Mouse (Mus musculus) heart, embryonic 12.5 days (tissue): ENCODE data around the gene Pirb. TPM values are rescaled to one million over a fixed set of nuclear protein-coding genes. Genes with fewer than 3 reads are reported as not detected.
"Not testable (repeated sequence)": the region's sequence is repeated elsewhere in the genome, so short reads cannot be mapped to it uniquely, and the experiment has no call there.

Experiments
- ATAC-seq: fragments of 200-750 bp; cut with Nextera tagmentation; 2 replicates; pipeline ENCODE4 v1.8.0; 2017; ENCODE audit warnings: moderate TSS enrichment, moderate library complexity; ENCODE audit not compliant: insufficient number of reproducible peaks, low FRiP score
- H3K27ac ChIP-seq: fragments of 300-500 bp; sonication (generic); 2 replicates; pipeline ENCODE4 v1.5.1; 2016; ENCODE audit warnings: mild to moderate bottlenecking, moderate library complexity; ENCODE audit not compliant: poor library complexity, severe bottlenecking
- H3K27me3 ChIP-seq: fragments of 300-500 bp; sonication (generic); replicated peaks from 2 replicates; pipeline ENCODE4 v1.6.1; 2016; ENCODE audit warnings: mild to moderate bottlenecking, moderate library complexity
- H3K36me3 ChIP-seq: fragments of 300-500 bp; sonication (generic); 2 replicates; pipeline ENCODE4 v1.6.1; 2016; ENCODE audit warnings: mild to moderate bottlenecking, moderate library complexity
- H3K4me1 ChIP-seq: fragments of 300-500 bp; sonication (generic); replicated peaks from 2 replicates; pipeline ENCODE4 v1.6.1; 2016; ENCODE audit warnings: mild to moderate bottlenecking
- H3K4me2 ChIP-seq: fragments of 300-500 bp; sonication (generic); 2 replicates; pipeline ENCODE4 v1.6.1; 2016; ENCODE audit warnings: mild to moderate bottlenecking, moderate library complexity
- H3K4me3 ChIP-seq: fragments of 300-500 bp; sonication (generic); 2 replicates; pipeline ENCODE4 v1.5.1; 2016; ENCODE audit warnings: mild to moderate bottlenecking
- H3K9ac ChIP-seq: fragments of 300-500 bp; sonication (generic); 2 replicates; pipeline ENCODE4 v1.6.1; 2016; ENCODE audit warnings: mild to moderate bottlenecking, moderate library complexity
- H3K9me3 ChIP-seq: fragments of 300-500 bp; sonication (generic); replicated peaks from 2 replicates; pipeline ENCODE4 v1.6.1; 2016; ENCODE audit warnings: mild to moderate bottlenecking, moderate library complexity
- WGBS: fragments of 180-500 bp; shearing (Covaris S2); methylation state at CpG from one replicate; pipeline ENCODE4 v1.1.7; 2016; 5-methylcytosine and 5-hydroxymethylcytosine counted together
- polyA plus RNA-seq: library from polyadenylated mRNA; unstranded; fragments of >200 nt; fragmentation: Nextera tagmentation; extraction: Ambion mirVana; gene quantifications from 2 replicates; pipeline ENCODE4 v1.2.1, GENCODE M21; 2016

The Pirb gene
- 0.04 and 0.12 TPM in 2 replicates for polyA plus RNA-seq

DNA sequence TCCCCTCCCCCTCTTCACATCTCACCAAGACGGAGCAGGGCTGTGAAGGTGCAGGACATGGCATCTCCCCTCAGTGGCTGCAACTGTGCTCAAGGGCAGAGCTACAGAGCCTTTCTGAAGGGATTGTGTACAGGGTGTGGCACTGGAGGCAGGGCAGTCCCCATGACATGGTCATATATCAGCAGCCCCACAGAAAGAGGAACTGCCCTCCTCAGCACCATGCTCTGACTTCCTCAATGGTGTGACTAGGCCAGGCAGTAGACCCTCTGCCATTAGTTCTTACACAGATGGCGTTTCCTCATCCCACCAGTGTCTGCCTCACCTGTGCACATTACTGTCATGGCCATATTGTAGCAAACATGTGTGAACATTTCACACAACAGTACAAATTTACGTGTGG lies at the start of gene Pirb:
Pirb (minus strand) TSS at position 124 of the 400 bp plus-strand sequence.
- 36% methylated on average over 1 of the region's 3 CpGs for WGBS
- not testable (repeated sequence) for H3K4me3 ChIP-seq, H3K9me3 ChIP-seq, H3K9ac ChIP-seq, H3K4me2 ChIP-seq, H3K36me3 ChIP-seq, H3K27ac ChIP-seq, H3K4me1 ChIP-seq, ATAC-seq, H3K27me3 ChIP-seq

DNA sequence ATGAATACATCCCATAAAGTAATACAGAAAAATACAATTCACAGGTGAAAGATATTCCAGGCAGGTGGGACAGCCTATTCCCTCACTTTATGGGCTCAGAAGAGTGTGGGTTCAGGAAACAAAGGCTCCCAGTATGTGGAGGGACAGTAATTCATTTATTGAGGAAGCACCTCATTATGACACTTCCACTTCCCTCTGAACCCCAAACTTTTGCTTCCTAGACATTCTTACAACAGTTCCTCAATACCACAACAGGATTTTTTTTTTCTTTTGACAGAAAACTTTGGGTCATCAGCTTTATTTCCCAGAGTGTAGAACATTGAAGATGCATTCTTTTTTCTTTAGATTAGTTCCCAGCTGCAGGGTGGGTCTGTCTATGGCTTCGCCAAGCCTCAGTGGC lies 12.5 kb upstream of the Pirb start:
- WGBS = no CpG with 5 or more reads among the region's 1 CpGs
- not testable (repeated sequence) for ATAC-seq

DNA sequence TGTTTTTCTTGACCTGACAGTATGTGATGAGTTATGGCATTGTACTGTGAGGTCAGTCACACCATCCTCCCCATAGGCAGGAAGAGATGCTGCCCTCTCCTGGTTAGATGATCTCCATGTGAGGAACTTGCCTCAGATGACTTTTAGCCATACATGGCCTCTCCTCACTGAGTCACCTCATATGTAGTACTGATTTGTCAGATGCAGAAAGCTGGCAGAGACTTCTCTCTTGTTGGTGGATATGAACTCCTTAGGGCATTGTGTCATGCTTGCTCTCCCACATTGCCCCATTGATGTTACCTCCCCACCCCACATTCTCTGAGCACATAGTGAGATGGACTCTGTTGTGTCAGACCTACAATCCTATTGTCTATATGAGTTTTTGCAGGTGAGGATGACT lies 5.3 kb upstream of the Pirb start:
- not testable (repeated sequence) for H3K9me3 ChIP-seq, H3K36me3 ChIP-seq, H3K4me3 ChIP-seq, H3K9ac ChIP-seq, H3K4me1 ChIP-seq, H3K4me2 ChIP-seq, H3K27ac ChIP-seq, ATAC-seq, H3K27me3 ChIP-seq

More for the DNA sequence above, 12.5 kb upstream of the Pirb start:
- not testable (repeated sequence) for H3K9ac ChIP-seq, H3K4me2 ChIP-seq, H3K4me1 ChIP-seq, H3K27me3 ChIP-seq, H3K9me3 ChIP-seq, H3K36me3 ChIP-seq, H3K4me3 ChIP-seq, H3K27ac ChIP-seq

DNA sequence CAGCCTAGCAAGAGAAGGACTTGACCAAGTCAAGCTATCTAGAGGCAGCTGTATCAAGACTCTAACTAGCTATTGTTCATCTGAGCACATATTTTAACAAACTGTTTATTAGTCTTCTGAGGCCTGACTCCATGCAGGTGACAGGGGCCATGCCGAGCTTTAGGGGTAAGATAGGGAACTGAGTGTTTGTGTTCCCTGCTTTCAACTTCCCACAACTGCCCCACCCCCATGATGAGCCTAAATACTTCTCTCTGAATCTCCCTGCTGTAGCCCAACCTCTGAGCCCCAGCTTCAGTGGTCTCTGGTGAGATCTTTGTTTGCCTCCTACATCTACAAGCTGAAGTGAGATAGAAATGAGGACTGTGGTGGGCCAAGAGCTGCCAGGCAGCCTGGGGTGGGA lies 4.9 kb downstream of the Pirb start:
- Histone ChIP-seq H3K4me2 (no peak overlapping the region), H3K9me3 (no peaks in the 10 kb centered on the region), H3K27ac (no peak overlapping the region), H3K27me3 (no peaks in the 10 kb centered on the region), H3K4me1 (no peaks in the 10 kb centered on the region), H3K36me3 (no peaks in the 10 kb centered on the region), H3K9ac (no peak overlapping the region), H3K4me3 (no peak overlapping the region)
- WGBS = 48% methylated on average over 1 of the region's 1 CpGs
- ATAC-seq = no peak

DNA sequence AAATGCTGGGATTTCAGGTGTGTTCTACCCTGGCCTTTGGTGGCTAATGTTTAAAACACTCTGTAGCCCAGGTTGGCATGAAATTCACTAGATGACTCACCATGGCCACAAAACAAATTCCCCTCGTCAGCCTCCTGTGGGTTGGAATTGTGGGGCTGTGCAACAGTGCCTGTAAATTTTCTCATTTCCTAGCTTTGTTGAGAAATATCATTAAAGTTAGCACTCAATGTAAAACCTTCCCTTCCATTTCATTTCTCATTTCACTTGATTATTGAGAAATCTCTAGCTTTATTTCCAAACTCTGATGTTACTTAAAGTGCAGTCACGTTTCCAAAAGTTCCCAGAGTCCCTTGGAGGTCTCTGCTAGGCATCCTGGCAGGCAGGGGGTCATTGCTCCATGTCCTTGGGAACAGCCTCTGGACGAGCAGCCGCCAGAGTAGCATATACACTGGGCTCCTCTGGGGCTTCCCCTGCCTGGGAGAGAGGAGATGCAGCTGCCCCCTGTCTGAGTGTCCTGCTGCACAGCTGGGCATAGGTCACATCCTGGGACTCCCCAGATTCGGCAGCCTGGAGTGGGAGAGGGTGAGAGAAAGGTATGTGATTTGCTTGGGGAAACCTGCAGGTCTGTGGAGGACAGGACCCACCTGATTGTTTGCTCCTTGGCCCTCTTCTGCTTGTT lies 7.8 kb downstream of the Pirb start:
- WGBS = 32% methylated on average over 5 of the region's 5 CpGs
- no peak overlapping the region for H3K4me3 ChIP-seq
- 0 out of 2 replicates have a peak, but pooled peaks have one; percentile 27 for ATAC-seq
- no peaks in the 10 kb centered on the region for H3K4me1 ChIP-seq
- H3K9me3 ChIP-seq = no peaks in the 10 kb centered on the region
- no peak overlapping the region for H3K9ac ChIP-seq
- no peaks in the 10 kb centered on the region for H3K27me3 ChIP-seq
- H3K27ac ChIP-seq = no peak overlapping the region
- H3K36me3 ChIP-seq = peaks cover 8% of the 10 kb centered on the region
- H3K4me2 ChIP-seq = no peak overlapping the region

DNA sequence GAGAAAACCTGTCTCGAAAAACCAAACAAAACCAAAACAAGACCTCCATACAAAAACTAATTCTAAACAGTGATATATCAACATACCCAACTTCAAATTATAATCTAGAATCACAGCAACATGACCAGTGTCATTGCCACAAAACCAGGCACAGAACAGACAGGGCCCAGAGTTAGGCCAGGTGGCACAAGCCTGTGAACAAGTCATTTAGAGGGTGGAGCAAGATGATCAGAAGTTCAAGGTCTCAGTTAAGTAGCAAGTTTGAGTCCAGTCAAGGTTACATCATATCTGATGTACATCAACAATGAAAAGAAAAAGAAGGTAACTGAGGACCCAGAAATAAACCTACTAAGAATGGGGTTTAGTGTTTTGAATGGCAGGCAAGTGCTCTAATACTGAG lies 11.2 kb downstream of the Pirb start:
- Histone ChIP-seq H3K4me3 (no peak overlapping the region), H3K27ac (no peak overlapping the region), H3K36me3 (peaks cover 34% of the 10 kb centered on the region), H3K9me3 (no peaks in the 10 kb centered on the region), H3K4me1 (peaks cover 20% of the 10 kb centered on the region), H3K27me3 (no peaks in the 10 kb centered on the region), H3K4me2 (no peak overlapping the region), H3K9ac (no peak overlapping the region)
- WGBS = 87% methylated on average over 1 of the region's 1 CpGs
- no peak for ATAC-seq

DNA sequence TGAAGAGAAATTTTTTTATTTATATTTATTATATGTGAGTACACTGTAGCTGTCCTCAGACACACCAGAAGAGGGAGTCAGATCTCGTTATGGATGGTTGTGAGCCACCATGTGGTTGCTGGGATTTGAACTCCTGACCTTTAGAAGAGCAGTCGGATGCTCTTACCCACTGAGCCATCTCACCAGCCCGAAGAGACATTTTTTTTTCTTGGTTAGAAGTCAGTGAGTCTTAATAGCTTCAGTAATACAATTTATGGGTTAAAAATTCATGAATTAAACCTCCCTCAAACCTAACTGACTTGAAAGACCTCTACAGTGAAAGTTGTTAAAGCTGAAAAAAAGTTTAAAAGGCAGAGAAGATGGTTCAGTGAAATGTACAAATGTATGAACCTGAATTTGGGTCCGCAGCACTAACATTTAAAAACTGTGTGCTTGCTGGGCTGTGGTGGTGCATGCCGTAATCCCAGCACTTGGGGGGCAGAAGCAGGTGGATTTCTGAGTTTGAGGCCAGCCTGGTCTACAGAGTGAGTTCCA lies 11.7 kb downstream of the Pirb start:
- H3K27ac ChIP-seq, H3K4me3 ChIP-seq, H3K4me2 ChIP-seq, H3K9ac ChIP-seq, H3K9me3 ChIP-seq, H3K27me3 ChIP-seq, ATAC-seq: not testable (repeated sequence)
- Histone ChIP-seq H3K4me1 (peaks cover 20% of the 10 kb centered on the region), H3K36me3 (peaks cover 34% of the 10 kb centered on the region)
- 40% methylated on average over 5 of the region's 5 CpGs for WGBS

- H3K4me3 ChIP-seq = no peak overlapping the region
- H3K4me2 ChIP-seq = no peak overlapping the region
- peaks cover 34% of the 10 kb centered on the region for H3K36me3 ChIP-seq
- H3K27ac ChIP-seq = no peak overlapping the region
- no peaks in the 10 kb centered on the region for H3K9me3 ChIP-seq
- peaks cover 20% of the 10 kb centered on the region for H3K4me1 ChIP-seq
- ATAC-seq = no peak
- H3K9ac ChIP-seq = no peak overlapping the region
- 37% methylated on average over 7 of the region's 7 CpGs for WGBS
- H3K27me3 ChIP-seq = no peaks in the 10 kb centered on the region
These were observed 12.4 kb downstream of the Pirb start for GRCm38 (mm10) chr7:3707568-3708413.

GRCm38 (mm10) chr7:3707027-3707426 lies 13.2 kb downstream of the Pirb start:
- WGBS = 50% methylated on average over 4 of the region's 4 CpGs
- H3K27ac ChIP-seq = no peak overlapping the region

GRCm38 (mm10) chr7:3706343-3706934 lies 13.8 kb downstream of the Pirb start:
- peak overlapping the region; percentile 96 for H3K4me3 ChIP-seq
- H3K4me1 ChIP-seq = peaks cover 20% of the 10 kb centered on the region
- peak overlapping the region; percentile 93; the same call in 1 of the 2 replicates for H3K9ac ChIP-seq
- peaks cover 36% of the 10 kb centered on the region for H3K36me3 ChIP-seq
- no peaks in the 10 kb centered on the region for H3K27me3 ChIP-seq
- H3K9me3 ChIP-seq = no peaks in the 10 kb centered on the region
- 65% methylated on average over 11 of the region's 11 CpGs for WGBS
- peak overlapping the region; percentile 96 for H3K4me2 ChIP-seq
- ATAC-seq = no peak
- H3K27ac ChIP-seq = peak overlapping the region; percentile 31; the same call in 1 of the 2 replicates

More at GRCm38 (mm10) chr7:3707027-3707426, 13.2 kb downstream of the Pirb start:
- H3K27me3 ChIP-seq = no peaks in the 10 kb centered on the region
- peaks cover 34% of the 10 kb centered on the region for H3K36me3 ChIP-seq
- H3K4me3 ChIP-seq = no peak overlapping the region
- ATAC-seq = no peak
- peaks cover 20% of the 10 kb centered on the region for H3K4me1 ChIP-seq
- H3K9ac ChIP-seq = peak overlapping the region; percentile 40; the same call in 1 of the 2 replicates
- H3K9me3 ChIP-seq = no peaks in the 10 kb centered on the region
- no peak overlapping the region for H3K4me2 ChIP-seq

GRCm38 (mm10) chr7:3705911-3706310 lies 14.3 kb downstream of the Pirb start:
- ATAC-seq = no peak
- H3K4me2 ChIP-seq = peak overlapping the region; percentile 96
- H3K4me1 ChIP-seq = peaks cover 20% of the 10 kb centered on the region
- no peaks in the 10 kb centered on the region for H3K27me3 ChIP-seq
- H3K9ac ChIP-seq = peak overlapping the region; percentile 93
- peaks cover 42% of the 10 kb centered on the region for H3K36me3 ChIP-seq
- no peaks in the 10 kb centered on the region for H3K9me3 ChIP-seq
- H3K4me3 ChIP-seq = peak overlapping the region; percentile 96
- peak overlapping the region; percentile 31 for H3K27ac ChIP-seq
- WGBS = 38% methylated on average over 6 of the region's 6 CpGs
